Mouse (Mus musculus) layer of hippocampus, adult 2 months (tissue): Measurements from ENCODE around the gene Rpap3. TPM values are rescaled to one million over a fixed set of nuclear protein-coding genes. Genes with fewer than 3 reads are reported as not detected.
A peak's percentile ranks its signal among the peaks of the same experiment; 100 is the strongest.
"Not testable (repeated sequence)": the region's sequence is repeated elsewhere in the genome, so short reads cannot be mapped to it uniquely, and the experiment has no call there.

Experiments
- DNase-seq, 2 experiments: peaks; one replicate each; pipeline ENCODE4 v3.0.0; 2022; ENCODE audit warnings: low spot score in 2 of 2
- H3K27ac ChIP-seq: fragments of 200-600 bp; 2 replicates; pipeline ENCODE4 v1.8.1; 2022
- H3K4me3 ChIP-seq: fragments of 200-600 bp; 2 replicates; pipeline ENCODE4 v1.8.1; 2022; ENCODE audit warnings: mild to moderate bottlenecking
- CTCF ChIP-seq: fragments of 200-600 bp; conservative IDR thresholded peaks from 2 replicates; pipeline ENCODE4 v1.8.1; 2022; ENCODE audit warnings: antibody characterized with exemption, mild to moderate bottlenecking, moderate library complexity
- total RNA-seq, 2 experiments: library from RNA; stranded (reverse); gene quantifications; 2 replicates each; pipeline ENCODE4 v1.2.3; 2021

Rpap3 gene
- total RNA-seq, 2 experiments from 2014 or later: 25.6 to 25.9 TPM

DNA sequence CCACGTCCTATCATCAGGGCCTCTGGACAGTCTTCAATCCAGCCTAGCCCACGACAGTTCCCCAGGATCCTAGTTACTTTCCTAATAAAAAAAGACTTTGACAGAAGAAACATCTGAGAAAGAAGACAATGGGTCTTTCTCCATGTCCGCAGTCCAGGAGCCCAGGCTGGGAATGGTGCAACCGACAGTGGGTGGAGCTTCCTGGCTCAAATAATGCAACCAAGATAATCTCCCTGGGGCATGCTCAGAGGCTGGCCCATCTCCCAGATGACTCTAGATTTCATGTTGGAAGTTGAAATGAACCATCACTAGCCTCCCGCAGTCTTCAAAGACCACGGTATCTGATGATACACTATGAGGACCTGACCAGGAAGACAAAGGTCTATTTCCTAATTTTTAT is 35.1 kb downstream of the Rpap3 start:
- no peak for TF ChIP-seq CTCF

DNA sequence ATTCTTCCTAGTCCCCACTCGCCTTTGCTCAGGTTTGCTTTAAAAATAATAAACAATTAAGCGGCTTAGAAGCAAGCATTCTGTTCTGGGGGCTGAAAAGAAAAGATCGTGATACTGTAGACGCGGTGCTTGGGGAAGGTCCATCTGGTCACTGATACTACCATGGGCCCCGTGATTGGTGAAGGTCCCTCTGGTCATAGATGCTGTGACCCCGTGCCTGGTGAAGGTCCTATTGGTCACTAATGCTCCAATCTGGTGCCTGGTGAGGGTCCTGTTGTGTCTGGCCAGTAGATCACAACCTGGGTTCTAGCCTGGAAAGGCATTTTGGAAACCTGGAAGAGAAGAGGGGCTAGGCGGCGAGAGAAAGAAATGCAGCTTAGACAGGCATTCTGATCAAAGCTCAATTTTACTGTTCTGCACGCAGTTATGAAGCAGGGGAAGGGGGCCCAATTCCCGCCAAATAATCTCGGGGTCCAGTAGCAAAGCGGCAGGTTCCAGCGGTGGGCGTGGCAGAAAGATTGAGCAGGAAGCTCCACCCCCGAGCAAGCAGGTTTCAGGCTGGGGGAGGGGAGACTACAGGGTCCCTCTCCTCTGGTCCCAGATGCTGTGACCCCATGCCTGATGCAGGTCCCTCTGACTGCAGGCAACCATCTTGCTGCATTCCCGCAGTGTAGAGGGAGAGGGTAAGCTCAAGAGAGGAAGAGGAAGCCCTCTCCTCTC is 37.3 kb downstream of the Rpap3 start:
- not testable (repeated sequence) for H3K4me3 ChIP-seq, DNase-seq
- peak overlapping the region; percentile 28; the same call in 1 of the 2 replicates for H3K27ac ChIP-seq

More for the DNA sequence above, 35.1 kb downstream of the Rpap3 start:
- Histone ChIP-seq H3K4me3 (no peak overlapping the region), H3K27ac (no peak overlapping the region)
- no peak for DNase-seq

DNA sequence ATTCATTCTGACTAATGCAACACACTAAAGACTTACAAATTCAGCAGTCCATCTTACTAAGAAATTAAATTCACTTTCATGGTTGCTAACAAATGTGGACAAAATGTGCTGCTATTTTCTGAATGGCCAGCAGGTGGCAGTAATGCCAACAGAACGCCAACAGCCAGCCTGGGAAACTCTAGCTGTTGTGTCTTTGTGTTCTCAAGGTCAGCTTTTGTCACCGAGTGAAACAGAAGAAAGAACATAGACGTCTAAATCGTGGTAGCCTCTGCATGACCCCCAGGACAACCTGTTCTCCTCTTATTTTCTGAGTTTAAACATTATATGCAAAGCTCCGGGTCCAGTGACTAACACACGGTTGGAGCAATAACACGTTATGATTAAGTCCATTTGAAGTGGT is 38.2 kb downstream of the Rpap3 start:
- TF ChIP-seq CTCF: peak; percentile 91
- Histone ChIP-seq H3K27ac (peak overlapping the region; percentile 28; the same call in 1 of the 2 replicates), H3K4me3 (no peak overlapping the region)
- DNase-seq: peak; percentile 46 to 65

DNA sequence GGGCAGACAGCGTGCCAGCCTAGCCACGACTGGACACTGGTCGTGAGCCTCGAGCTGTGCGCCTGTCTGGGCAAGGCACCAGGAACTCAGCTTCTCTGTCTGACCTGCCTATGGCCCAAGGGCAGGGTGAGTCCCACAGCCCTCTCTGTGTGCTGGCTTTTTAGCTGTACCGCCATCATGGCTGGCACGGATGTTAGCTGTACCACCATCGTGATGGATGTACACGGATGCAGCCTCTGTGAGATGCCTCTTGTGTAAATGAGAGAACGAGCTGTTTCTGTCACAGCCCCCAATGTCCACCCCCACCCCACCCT is 39.2 kb downstream of the Rpap3 start:
- Histone ChIP-seq H3K4me3 (no peak overlapping the region), H3K27ac (no peak overlapping the region)
- TF ChIP-seq CTCF: no peak
- no peak for DNase-seq

DNA sequence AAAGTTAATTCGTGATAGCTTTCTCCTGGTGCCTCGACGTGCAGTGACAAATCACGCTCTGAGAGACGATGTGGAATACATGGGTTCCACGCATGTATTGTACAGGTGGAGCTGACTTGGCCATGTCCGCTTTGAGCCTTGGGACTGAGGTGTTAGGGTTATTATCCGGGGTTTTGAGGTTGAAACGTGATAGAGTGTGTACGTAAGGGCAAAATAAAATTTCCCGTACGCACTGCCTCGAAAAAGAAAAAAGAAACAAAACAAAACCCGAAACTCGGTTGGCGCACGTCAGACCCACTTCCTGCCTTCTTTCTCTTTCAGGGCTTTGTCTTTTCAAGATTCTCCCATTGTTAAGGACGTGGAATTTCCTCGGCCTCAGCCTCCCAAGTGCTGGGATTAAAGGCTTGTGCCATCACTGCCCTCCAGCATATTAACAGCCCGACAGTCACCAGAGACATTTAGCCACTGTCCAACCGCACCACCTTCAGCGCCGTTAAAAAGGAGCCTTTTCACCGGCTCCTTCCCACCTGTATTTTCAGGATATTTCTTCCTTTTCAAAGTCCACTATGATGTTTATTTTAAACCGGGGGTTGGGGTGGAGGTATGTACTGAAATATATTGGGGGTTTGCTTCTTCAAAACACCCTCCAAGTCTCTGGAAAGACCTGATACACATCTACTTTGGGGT is 39.7 kb downstream of the Rpap3 start:
- no peak for DNase-seq
- H3K27ac ChIP-seq: no peak overlapping the region
- no peak for TF ChIP-seq CTCF

DNA sequence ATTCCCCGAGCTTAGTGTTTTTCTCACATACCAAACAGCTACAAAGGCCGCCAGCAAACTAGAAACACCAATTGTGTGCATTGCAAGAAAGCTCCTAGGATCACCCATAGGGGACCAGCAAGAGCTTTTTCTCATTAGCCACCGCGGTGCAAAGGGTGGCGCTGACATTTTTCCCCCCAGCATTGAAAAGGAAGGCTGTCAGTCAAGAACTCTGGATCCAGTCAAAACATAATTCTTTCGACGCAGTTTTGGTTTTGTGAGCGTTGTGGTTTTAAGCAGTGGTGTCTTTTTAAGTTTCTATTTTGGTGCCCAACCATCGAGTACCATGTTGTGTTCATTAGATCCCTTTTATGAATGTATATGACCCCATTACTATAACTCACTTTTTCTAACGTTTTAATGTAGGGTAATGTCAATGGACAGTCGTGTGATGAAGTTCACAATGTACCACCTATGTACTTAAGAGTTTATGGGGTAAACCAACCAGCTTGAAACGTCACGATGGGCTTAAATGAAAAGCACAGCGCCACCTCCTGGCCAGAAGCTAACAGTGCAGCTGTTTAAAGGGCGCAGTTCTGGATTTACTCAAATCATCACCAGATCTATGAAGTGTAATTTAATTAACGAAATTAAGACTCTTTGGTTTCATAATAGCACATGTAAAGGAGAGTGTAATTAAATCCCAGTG is 40.5 kb downstream of the Rpap3 start:
- TF ChIP-seq CTCF: peak; percentile 87
- H3K27ac ChIP-seq: no peak overlapping the region

More for the DNA sequence above, 39.7 kb downstream of the Rpap3 start:
- no peak overlapping the region for H3K4me3 ChIP-seq

DNA sequence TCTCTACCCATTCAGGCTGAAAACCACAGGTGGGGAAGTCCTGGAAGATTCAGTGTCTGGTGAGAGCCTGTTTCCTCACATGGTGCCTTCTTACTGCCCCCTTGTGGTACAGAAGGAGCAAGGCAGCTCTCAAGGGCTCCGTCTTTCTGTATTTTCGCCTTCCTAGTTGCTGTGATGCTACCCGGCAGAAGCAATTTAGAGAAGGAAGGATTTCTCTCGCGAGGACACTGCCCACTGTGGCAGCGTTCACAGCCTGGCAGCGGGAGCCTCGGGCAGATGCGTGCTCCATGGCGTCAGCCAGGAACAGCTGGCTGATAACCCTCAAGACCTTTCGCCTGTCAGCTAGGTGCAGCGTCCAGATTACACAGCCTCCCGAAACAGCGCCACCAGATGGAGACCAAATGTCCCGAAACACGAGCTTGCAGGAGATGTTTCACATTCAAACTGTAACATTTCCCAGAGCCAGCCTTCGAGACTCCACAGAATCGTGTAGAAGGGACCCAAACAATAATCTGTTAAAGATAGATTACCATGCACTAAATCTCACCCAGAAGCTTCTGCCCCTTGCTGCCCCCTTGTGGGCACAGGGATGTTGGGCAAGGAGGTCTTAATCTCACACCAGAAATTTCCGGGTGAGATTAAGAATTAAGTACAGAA is 41.7 kb downstream of the Rpap3 start:
- peak overlapping the region; percentile 61 for H3K4me3 ChIP-seq
- peak; percentile 70 to 72 for DNase-seq
- TF ChIP-seq CTCF: peak; percentile 72
- H3K27ac ChIP-seq: peak overlapping the region; percentile 88

More for the DNA sequence above, 40.5 kb downstream of the Rpap3 start:
- no peak for DNase-seq
- no peak overlapping the region for H3K4me3 ChIP-seq

DNA sequence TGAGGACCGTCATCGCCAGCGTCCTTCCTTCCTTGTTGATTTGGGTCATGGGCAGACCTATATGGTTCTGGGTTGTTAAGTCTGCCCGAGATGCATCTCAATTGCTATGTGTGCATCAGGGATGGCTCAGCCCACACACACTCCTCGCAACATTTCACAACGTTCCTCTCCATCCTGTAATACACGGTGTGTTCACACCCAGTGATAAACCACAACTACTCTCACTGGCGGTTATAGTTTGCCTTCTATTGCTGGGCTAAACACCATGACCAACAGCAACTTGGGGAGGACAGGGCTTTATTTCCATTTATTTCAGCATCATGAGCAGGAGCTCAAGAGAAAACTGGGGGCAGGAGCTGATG is 46.9 kb downstream of the Rpap3 start:
- DNase-seq: no peak
- no peak overlapping the region for H3K4me3 ChIP-seq
- H3K27ac ChIP-seq: no peak overlapping the region

DNA sequence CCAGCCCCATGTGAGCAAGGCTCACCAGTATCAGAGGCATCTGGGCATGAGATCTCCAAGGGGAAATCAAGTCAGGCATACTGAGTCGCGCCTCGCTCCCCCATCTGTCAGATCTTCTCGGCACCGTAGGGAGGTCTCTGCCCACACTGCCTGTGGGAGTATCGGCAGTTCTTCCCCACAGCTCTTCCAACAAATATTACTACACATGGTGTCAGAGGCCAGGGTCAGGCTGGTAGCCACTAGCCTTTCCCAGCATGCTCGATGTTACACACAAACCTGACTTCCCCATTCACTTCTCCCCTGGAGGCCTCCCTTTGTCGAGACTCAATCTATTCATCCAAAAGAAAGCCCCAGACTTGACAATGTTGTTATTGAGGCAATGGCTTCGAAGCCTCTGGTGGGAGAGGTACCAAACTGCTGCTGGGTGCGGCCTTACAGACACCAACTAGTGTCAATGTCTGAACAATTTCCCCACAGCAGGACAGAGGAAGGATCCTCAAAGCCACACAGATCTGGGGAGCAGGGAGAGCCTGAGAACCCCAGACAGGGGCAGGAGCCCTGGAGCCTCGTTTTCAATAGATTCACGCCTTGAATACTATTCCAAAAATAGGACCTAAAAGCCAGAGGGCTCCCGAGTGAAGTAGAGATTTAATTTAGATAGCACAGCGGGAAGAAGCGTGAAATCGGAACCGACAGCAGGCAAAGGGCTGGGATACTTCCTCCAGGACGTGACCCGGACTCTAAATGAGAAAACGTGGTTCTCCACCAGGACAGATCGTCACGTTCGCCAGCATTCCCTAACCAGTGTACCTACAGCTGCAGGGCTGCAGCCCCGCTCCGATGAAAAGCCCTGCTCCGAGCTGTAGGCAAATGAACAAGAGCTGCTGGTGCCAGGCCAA is 47.5 kb downstream of the Rpap3 start:
- H3K4me3 ChIP-seq: no peak overlapping the region
- no peak overlapping the region for H3K27ac ChIP-seq

More for the DNA sequence above, 46.9 kb downstream of the Rpap3 start:
- no peak for TF ChIP-seq CTCF

DNA sequence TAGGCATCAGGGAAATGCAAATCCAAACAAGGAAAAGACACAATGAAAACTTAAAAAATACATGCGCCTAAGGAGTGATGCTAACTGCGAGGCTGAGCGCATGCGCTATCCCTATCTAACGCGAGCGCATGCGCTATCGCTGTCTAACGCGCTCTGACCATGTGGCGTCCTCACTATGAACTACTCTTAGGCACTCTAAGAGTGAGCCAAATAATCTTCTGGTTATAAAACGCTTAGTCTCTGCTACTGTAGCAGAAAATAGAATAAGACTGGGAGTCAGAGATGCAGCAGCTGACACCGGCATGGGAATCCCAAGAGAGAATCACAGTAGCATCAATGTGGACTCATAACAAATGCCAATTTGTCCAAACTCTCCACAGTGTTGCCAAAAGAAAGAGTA is 48.2 kb downstream of the Rpap3 start:
- H3K27ac ChIP-seq: no peak overlapping the region
- no peak for TF ChIP-seq CTCF
- no peak overlapping the region for H3K4me3 ChIP-seq
- DNase-seq: no peak

More for the DNA sequence above, 47.5 kb downstream of the Rpap3 start:
- DNase-seq: no peak
- no peak for TF ChIP-seq CTCF

DNA sequence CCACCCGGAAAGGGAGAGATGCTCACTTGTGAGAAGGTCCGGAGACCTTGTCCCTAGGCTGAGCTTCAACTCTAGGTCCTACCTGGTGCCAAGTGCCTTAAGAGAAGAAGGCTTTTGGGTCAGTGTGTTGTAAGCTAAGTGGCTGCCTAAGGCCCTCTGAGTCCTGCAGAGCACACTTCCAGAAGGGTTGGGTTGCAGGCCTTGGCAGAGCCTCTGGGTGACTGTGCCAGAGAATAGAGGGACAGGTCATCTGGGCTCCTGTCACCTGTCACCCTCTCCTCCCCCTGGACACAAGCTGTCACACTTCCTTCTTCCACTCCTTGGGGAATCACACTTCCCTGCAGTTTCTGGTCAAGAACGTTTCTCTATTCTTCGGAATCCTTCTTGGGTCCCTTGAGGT is 55.9 kb downstream of the Rpap3 start:
- DNase-seq: no peak
- Histone ChIP-seq H3K27ac (no peak overlapping the region), H3K4me3 (no peak overlapping the region)
- TF ChIP-seq CTCF: no peak

DNA sequence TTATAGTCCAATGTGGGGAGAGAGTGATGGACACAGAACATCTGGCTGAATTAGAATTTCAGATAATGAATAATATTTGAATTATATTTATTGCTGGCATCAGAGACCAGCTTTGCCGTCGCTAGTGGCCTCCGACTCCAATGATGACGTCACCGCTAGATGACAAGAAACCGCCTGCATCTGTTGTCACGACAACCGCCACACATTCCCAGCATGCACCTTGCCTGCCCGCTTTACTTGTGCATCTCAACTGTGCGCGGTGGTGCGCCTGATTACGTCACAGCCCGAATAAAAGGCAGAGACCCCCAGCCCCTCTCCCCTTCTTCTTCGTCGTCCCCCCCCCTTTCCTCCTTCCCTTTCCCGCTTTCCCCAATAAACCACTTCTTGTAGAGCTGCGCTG is 57.4 kb downstream of the Rpap3 start:
- no peak overlapping the region; the same call in 1 of the 2 replicates for H3K27ac ChIP-seq
- peak; percentile 32 to 56 for DNase-seq
- TF ChIP-seq CTCF: no peak
- no peak overlapping the region for H3K4me3 ChIP-seq
